Mouse (Mus musculus): ENCODE data around the gene Ubr7. TPM values are rescaled to one million over a fixed set of nuclear protein-coding genes. Genes with fewer than 3 reads are reported as not detected.

Ubr7 gene
- total RNA-seq (2023): 10 to 100 TPM; 21.2 to 21.8 TPM

DNA sequence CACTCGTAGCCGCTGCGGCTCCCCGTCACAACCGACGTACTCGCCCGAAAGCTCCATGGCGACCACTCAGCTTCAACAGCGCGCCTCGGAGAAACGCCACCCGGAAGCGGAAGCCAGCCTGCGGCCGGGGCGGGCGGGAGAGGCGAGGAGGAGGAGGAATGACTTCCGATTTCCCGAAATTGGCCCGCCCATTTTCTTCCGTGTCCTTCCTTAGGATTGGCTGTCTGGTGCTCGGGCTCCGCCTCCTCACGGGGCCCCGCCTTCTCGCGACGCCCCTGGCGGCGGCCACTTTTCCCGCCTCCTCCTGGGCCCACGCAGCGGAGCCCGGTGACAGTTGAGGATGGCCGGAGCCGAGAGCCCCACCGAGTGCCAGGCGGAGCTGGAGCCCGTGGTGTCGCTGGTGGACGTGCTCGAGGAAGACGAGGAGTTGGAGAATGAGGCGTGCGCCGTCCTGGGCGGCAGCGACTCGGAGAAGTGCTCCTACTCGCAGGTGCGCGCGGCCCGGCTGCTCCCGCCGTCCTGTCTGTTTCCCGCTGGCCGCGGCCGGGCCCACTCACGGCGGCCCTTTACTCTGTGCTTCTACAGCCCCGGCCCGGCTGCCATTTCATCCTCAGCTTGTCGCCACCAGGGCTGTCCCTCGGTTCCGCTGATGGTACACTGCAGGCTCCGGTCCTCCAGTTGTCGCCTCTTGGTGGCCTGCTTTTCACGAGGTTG is at the start of gene Ubr7, which contains the start of the genes Gm28051 and Gon7:
Gene Ubr7, plus strand, starts transcription at position 279 of the 714 bp plus-strand sequence.
Gene Gm28051, minus strand, starts transcription at position 77 of the 714 bp plus-strand sequence.
Gene Gon7, minus strand, starts transcription at position 115 of the 714 bp plus-strand sequence.

GRCm38 (mm10) chr12:102743589-102744574 is 13.9 kb upstream of the Ubr7 start, which contains the start of the genes Moap1 and Tmem251:
TSS of gene Moap1 (minus strand) at chr12:102743661.
TSS of gene Tmem251 (plus strand) at chr12:102743762.

DNA sequence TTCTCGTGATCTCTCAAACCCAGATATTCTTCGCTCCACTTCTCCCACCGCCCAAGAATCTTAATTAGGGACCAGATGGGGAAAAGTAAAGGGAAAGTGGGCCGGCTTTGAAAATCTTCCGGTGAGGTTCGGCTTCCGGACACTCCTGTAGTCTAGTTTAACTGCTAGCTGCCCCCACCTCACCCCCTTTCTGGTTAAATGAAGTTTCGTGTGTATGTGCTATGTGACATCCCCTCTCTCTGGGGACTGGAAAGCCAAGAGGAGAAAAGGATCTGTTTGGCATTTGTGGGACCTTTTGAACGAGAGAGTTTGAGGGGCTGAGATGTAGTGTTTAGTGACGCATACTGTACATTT is 613 bp downstream of the Ubr7 start, which contains the start of gene Gm20604:
Gene Gm20604, minus strand, starts transcription at position 270 of the 354 bp plus-strand sequence.

Other genes with a start within 250 kb of the Ubr7 start
- not detected for gene Chga, start 203.0 kb upstream of the Ubr7 start, total RNA-seq (2023)
- gene Itpk1, start 53.0 kb upstream of the Ubr7 start, total RNA-seq (2023): 10 to 100 TPM; 73.8 to 80.6 TPM
- 1 to 10 TPM; 5.8 to 6.1 TPM for gene Moap1, start 14.3 kb upstream of the Ubr7 start, total RNA-seq (2023)
- 10 to 100 TPM; 10.5 to 10.9 TPM for gene Tmem251, start 14.2 kb upstream of the Ubr7 start, total RNA-seq (2023)
- gene Gm28051, start 202 bp upstream of the Ubr7 start, total RNA-seq (2023): 1 to 10 TPM in 1 of 2 experiments, not detected in 1; 3.6 TPM
- gene Gon7, start 164 bp upstream of the Ubr7 start, total RNA-seq (2023): 10 to 100 TPM; 20.8 to 23.1 TPM
- 1 to 10 TPM; 3.9 to 4.7 TPM for gene Gm20604, start 705 bp downstream of the Ubr7 start, total RNA-seq (2023)
- gene Btbd7, start 120.5 kb downstream of the Ubr7 start, total RNA-seq (2023): 10 to 100 TPM; 55.0 to 64.7 TPM
- not detected for gene Cox8c, start 141.3 kb downstream of the Ubr7 start, total RNA-seq (2023)
- not detected for gene Unc79, start 190.9 kb downstream of the Ubr7 start, total RNA-seq (2023)

All from T-cell, adult 66 days (primary cell).